Mouse (Mus musculus): Measurements from ENCODE around the gene Gm3594. TPM values are rescaled to one million over a fixed set of nuclear protein-coding genes. Genes with fewer than 3 reads are reported as not detected.
A peak's percentile ranks its signal among the peaks of the same experiment; 100 is the strongest.
"Not testable (repeated sequence)": the region's sequence is repeated elsewhere in the genome, so short reads cannot be mapped to it uniquely, and the experiment has no call there.

Gene Gm3594
- polyA plus RNA-seq (2012; rRNA removed), result not detected in 2 replicates

DNA sequence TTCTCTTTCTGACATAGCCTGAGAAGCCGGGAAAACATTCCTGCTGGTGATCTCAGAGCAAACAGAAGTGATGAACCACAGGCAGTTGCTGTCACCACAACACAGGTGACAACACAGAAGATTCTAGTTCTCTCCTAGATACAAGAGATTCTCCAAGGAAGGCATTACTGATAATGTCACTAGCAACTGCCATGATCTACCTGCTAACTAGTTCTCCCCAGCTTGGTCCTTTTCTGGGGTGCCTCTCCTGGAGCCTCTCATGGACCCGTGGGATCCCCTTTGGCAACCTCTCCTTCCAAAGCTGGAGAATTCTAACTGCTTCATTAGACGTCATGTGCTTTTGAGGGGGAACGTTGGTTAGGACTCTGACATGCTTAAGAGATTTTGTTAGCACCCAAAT, at the start of gene Gm3594:
TSS of gene Gm3594 (minus strand) at position 101 of the 400 bp plus-strand sequence.
- not testable (repeated sequence) for H3K4me1 ChIP-seq (ENCODE audit: control insufficient read depth, insufficient read depth, low read length); H3K4me3 ChIP-seq (replicated peaks; ENCODE audit: extremely low read depth, low read depth, low read length); DNase-seq
- WGBS, result no CpG with 5 or more reads among the region's 4 CpGs

DNA sequence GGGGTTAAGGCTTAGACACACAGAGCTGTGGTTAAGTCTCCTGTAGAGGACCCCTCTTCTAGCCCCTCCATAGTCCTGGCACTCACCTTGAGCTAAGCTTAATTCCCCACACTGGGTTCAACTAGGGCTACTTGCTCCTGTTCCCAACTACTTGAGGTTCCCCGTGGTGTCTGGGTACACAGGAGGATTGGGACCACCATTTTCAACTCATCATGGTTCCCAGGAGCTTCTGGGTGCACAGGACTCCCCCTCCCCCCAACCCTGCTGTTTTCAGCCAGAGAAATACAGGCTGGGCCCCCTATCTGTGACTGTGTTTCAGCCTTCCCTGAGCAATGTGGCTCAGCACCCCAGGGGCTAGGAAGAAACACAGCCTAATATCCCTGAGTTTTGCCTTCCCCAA, 41.9 kb upstream of the Gm3594 start:
- not testable (repeated sequence) for H3K4me1 ChIP-seq (ENCODE audit: control insufficient read depth, insufficient read depth, low read length); DNase-seq; H3K4me3 ChIP-seq (replicated peaks; ENCODE audit: extremely low read depth, low read depth, low read length)
- WGBS, result 42% methylated on average over 1 of the region's 1 CpGs

DNA sequence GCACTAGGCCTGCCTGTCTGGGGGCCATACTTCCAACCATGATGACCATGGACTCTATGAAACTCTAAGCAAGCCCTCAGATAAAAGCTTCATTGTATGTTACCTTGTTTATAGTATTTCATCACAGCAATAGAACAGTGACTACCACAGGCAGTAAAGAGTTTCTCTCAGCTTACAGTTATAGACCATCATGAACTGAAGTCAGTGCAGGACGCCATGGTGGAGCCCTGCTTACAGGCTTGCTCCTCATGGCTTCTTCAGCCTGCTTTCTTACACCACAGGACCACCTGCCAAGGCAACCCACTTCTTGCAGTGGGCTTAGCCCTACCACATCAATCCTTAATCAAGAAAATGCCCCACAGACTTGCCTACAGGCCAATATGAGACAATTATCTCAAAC, 41.1 kb upstream of the Gm3594 start:
- not testable (repeated sequence) for H3K4me3 ChIP-seq (replicated peaks; ENCODE audit: extremely low read depth, low read depth, low read length); H3K4me1 ChIP-seq (ENCODE audit: control insufficient read depth, insufficient read depth, low read length)
- peak; percentile 7 for DNase-seq
- 40% methylated on average over 1 of the region's 1 CpGs for WGBS

DNA sequence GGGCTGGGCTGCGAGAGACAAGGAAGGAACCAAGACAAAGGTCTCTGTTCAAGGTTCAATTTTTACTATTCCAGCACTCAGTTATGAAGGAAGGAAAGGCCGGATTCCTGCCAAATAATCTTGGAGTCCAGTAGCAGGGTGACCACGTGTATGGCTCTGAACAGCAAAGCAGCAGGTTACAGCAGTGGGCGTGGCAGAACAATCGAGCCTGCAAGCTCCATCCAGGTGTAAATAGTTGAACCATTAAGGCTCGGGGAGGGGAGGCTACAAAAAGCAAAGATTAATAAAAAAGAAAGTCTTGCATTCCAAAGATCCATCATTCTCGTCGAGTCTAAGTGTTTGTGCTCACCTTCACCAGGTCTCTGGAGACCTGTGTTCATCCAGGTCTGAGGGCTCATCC, 37.7 kb upstream of the Gm3594 start:
- not testable (repeated sequence) for H3K4me3 ChIP-seq (replicated peaks; ENCODE audit: extremely low read depth, low read depth, low read length); H3K4me1 ChIP-seq (ENCODE audit: control insufficient read depth, insufficient read depth, low read length); DNase-seq
- 70% methylated on average over 7 of the region's 8 CpGs for WGBS

DNA sequence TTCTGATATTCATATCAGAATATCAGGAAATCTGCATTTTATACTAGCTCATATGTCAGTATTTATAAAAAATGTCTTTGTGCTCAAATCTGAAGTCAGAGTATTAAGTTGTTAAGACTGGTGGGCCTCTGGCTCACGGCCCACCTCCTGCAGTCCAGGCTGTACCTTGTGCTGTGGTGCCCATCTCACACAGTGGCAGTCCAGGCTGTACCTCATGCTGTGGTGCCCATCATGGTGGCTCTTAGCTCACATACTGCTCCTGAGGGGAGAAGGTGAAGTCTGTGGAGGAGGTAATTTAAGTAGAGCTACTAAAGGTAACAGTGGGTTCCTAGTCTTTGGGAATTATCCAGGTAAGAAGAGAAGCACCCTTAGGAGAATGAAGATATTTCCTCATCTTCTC, 27.4 kb upstream of the Gm3594 start:
- 69% methylated on average over 1 of the region's 1 CpGs for WGBS
- not testable (repeated sequence) for H3K4me3 ChIP-seq (replicated peaks; ENCODE audit: extremely low read depth, low read depth, low read length); DNase-seq; H3K4me1 ChIP-seq (ENCODE audit: control insufficient read depth, insufficient read depth, low read length)

DNA sequence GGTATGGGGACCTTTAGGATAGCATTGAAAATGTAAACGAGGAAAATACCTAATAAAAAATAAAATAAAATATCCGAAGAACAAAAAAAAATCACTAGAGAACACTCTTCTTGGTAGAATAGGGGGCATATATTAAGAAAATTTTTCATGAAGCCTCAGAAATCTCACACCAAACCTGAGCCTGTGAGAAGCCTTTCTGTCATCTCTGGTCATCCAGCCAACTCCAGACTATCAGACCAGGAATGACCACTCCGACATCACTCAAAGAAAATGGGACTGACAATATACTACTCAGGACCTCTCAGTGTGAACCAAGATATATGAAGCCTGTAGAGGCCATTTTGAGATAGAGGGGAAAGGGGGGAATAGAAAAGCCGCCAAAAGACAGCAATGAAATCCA, 3.6 kb downstream of the Gm3594 start:
- 79% methylated on average over 2 of the region's 4 CpGs for WGBS
- H3K4me3 ChIP-seq (replicated peaks; ENCODE audit: extremely low read depth, low read depth, low read length); H3K4me1 ChIP-seq (ENCODE audit: control insufficient read depth, insufficient read depth, low read length); DNase-seq: not testable (repeated sequence)

DNA sequence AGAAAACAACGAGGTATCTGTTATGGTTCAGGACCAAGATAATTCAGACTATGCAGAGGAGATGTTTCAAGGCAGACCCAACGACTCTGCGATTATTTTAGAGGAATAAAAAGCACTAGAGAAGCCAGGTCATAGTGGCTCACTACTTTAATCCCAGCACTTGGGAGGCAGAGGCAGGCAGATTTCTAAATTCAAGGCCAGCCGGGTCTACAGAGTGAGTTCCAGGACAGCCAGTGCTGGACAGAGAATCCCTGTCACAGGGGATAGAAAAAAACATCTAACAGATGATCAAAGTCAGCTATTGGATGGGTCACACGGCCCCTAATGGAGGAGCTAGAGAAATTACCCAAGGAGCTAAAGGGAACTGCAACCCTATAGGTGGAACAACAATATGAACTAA, 4.2 kb downstream of the Gm3594 start:
- H3K4me1 ChIP-seq (ENCODE audit: control insufficient read depth, insufficient read depth, low read length); DNase-seq; H3K4me3 ChIP-seq (replicated peaks; ENCODE audit: extremely low read depth, low read depth, low read length): not testable (repeated sequence)
- 54% methylated on average over 2 of the region's 5 CpGs for WGBS

DNA sequence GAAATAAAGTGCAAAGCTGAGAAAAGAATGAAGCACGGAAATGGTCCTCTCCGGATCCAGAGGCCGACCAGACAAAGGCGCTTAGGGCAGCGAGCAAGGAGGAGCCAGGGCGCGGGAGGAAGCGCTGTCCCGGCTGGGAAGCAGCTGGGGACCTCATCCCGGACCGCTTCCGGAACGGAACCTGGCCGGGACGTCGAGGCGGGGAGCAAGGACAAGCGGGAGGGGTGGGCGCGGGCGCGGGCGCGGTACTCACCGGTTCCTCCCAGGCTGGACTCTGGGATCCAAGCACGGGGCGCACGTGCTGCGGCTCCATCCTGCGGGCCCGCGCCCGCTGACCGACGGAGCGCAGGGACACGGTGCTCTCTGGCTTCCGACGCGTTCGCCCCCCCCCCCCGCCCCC, 17.6 kb downstream of the Gm3594 start:
- DNase-seq, result peak; percentile 2
- 3% methylated on average over 29 of the region's 42 CpGs for WGBS
- not testable (repeated sequence) for H3K4me3 ChIP-seq (replicated peaks; ENCODE audit: extremely low read depth, low read depth, low read length); H3K4me1 ChIP-seq (ENCODE audit: control insufficient read depth, insufficient read depth, low read length)

DNA sequence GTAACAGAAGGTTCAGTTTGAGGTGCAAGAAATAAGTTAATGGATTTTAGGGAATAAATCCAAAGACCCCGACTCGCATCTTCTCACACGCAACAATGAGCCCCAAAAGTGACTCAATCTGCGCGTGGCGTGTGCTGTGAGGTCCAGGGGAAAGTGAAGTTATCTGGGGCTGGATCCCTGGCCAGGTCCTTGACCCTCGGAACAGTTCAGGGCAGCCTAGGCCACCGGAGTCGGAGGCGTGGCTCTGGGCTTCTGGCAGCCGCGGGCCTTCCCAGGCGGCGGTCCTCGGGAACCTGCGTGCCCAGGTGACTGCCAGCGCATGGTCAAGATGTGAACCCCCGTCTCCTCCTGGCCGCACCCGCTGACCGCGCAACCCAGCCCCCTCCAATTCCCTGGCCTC, 18.1 kb downstream of the Gm3594 start:
- 15% methylated on average over 22 of the region's 22 CpGs for WGBS
- not testable (repeated sequence) for H3K4me3 ChIP-seq (replicated peaks; ENCODE audit: extremely low read depth, low read depth, low read length); H3K4me1 ChIP-seq (ENCODE audit: control insufficient read depth, insufficient read depth, low read length); DNase-seq

DNA sequence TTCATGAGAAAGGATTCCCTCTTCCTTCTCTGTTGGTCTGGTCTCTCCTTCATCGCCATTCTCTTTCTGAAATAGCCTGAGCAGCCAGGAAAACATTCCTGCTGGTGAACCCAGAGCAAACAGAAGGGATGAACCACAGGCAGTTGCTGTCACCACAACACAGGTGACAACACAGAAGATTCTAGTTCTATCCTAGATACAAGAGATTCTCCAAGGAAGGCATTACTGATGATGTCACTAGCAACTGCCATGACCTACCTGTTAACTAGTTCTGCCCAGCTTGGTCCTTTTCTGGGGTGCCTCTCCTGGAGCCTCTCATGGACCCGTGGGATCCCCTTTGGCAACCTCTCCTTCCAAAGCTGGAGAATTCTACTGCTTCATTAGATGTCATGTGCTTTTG, 32.0 kb downstream of the Gm3594 start, which contains the start of gene Gm3591:
TSS of gene Gm3591 (minus strand) at position 101 of the 400 bp plus-strand sequence.
- DNase-seq; H3K4me1 ChIP-seq (ENCODE audit: control insufficient read depth, insufficient read depth, low read length); H3K4me3 ChIP-seq (replicated peaks; ENCODE audit: extremely low read depth, low read depth, low read length): not testable (repeated sequence)
- no CpG with 5 or more reads among the region's 2 CpGs for WGBS

DNA sequence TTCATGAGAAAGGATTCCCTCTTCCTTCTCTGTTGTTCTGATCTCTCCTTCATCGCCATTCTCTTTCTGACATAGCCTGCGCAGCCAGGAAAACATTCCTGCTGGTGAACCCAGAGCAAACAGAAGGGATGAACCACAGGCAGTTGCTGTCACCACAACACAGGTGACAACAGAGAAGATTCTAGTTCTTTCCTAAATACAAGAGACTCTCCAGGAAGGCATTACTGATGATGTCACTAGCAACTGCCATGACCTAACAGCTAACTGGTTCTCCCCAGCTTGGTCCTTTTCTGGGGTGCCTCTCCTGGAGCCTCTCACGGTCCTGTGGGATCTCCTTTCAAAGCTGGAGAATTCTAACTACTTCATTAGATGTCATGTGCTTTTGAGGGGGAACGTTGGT, 54.2 kb downstream of the Gm3594 start, which contains the start of gene Gm16440:
TSS of gene Gm16440 (minus strand) at position 101 of the 400 bp plus-strand sequence.
- H3K4me1 ChIP-seq (ENCODE audit: control insufficient read depth, insufficient read depth, low read length); DNase-seq; H3K4me3 ChIP-seq (replicated peaks; ENCODE audit: extremely low read depth, low read depth, low read length): not testable (repeated sequence)
- 72% methylated on average over 2 of the region's 4 CpGs for WGBS

Other genes starting within 250 kb of the Gm3594 start
- not detected in 2 replicates for gene Gm21560, start 225.3 kb downstream of the Gm3594 start, polyA plus RNA-seq (2012; rRNA removed)
- gene Gm3411, start 157.4 kb downstream of the Gm3594 start, polyA plus RNA-seq (2012; rRNA removed), result 0.24 and 1.0 TPM in 2 replicates
- not detected in 2 replicates for gene Gm21103, start 139.8 kb downstream of the Gm3594 start, polyA plus RNA-seq (2012; rRNA removed)
- gene Gm3618, start 100.9 kb downstream of the Gm3594 start, polyA plus RNA-seq (2012; rRNA removed), result not detected in 2 replicates
- not detected in 2 replicates for gene Gm16440, start 54.3 kb downstream of the Gm3594 start, polyA plus RNA-seq (2012; rRNA removed)
- 0.14 TPM in 2 replicates for gene Gm3591, start 32.1 kb downstream of the Gm3594 start, polyA plus RNA-seq (2012; rRNA removed)
- not detected in 2 replicates for gene Gm8356, start 92.7 kb upstream of the Gm3594 start, polyA plus RNA-seq (2012; rRNA removed)
- 0.11 and 0.14 TPM in 2 replicates for gene Gm3629, start 146.0 kb upstream of the Gm3594 start, polyA plus RNA-seq (2012; rRNA removed)
- gene Gm3460, start 177.8 kb upstream of the Gm3594 start, polyA plus RNA-seq (2012; rRNA removed), result not detected in 2 replicates
- not detected in 2 replicates for gene Gm10251, start 239.6 kb upstream of the Gm3594 start, polyA plus RNA-seq (2012; rRNA removed)

All from lung, adult 2 months (tissue).